Mouse (Mus musculus) kidney, adult 2 months (tissue): ENCODE measurements around the gene Adamts17. TPM values are rescaled to one million over a fixed set of nuclear protein-coding genes. Genes with fewer than 3 reads are reported as not detected.

Experiments used
- DNase-seq: peaks from one replicate; pipeline ENCODE4 v3.0.0; 2021
- H3K27ac ChIP-seq: fragments of 200-500 bp; 2 replicates; pipeline ENCODE4 v1.5.1; 2012; ENCODE audit warnings: low read depth, low read length, control low read depth, inconsistent platforms; ENCODE audit not compliant: insufficient read depth
- H3K27me3 ChIP-seq: fragments of 200-500 bp; replicated peaks from 2 replicates; pipeline ENCODE4 v1.6.1; 2012; ENCODE audit warnings: mild to moderate bottlenecking, moderate library complexity, low read length, inconsistent platforms; ENCODE audit not compliant: control insufficient read depth, insufficient read depth
- H3K36me3 ChIP-seq: fragments of 200-500 bp; 2 replicates; pipeline ENCODE4 v1.6.1; 2012; ENCODE audit warnings: mild to moderate bottlenecking, moderate library complexity, low read length, inconsistent platforms; ENCODE audit not compliant: control insufficient read depth, insufficient read depth
- H3K4me1 ChIP-seq: fragments of 200-500 bp; 2 replicates; pipeline ENCODE4 v1.6.1; 2011; ENCODE audit warnings: low read length; ENCODE audit not compliant: control insufficient read depth, insufficient read depth
- H3K4me3 ChIP-seq: fragments of 200-500 bp; 2 replicates; pipeline ENCODE4 v1.5.1; 2011; ENCODE audit warnings: mild to moderate bottlenecking, low read depth, low read length, control low read depth; ENCODE audit not compliant: insufficient read depth
- CTCF ChIP-seq: fragments of 200-500 bp; conservative IDR thresholded peaks from 2 replicates; pipeline ENCODE4 v1.5.1; 2011; ENCODE audit warnings: low read depth, mild to moderate bottlenecking, control low read depth, low read length, moderate library complexity, mixed read lengths; ENCODE audit not compliant: insufficient read depth, insufficient read length
- POLR2A ChIP-seq: fragments of 200-500 bp; IDR thresholded peaks from one replicate; pipeline ENCODE4 v1.6.1; 2011; ENCODE audit warnings: low read depth, low read length, control low read depth
- WGBS: fragments of 180-500 bp; shearing (Covaris S2); methylation state at CpG from one replicate; pipeline ENCODE4 v1.1.7; 2018; 5-methylcytosine and 5-hydroxymethylcytosine counted together
- polyA plus RNA-seq: library from polyadenylated mRNA; depleted of rRNA; stranded (reverse); fragments of >200 nt; gene quantifications from 2 replicates; pipeline ENCODE4 v1.2.3, GENCODE M21; 2012

Adamts17 gene
- polyA plus RNA-seq, 1 experiment, result 0.17 TPM

- H3K27me3 ChIP-seq, result no peaks in the 10 kb centered on the region
- WGBS, result 81% methylated on average over 2 of the region's 2 CpGs
- no peak for DNase-seq
- no peak for TF ChIP-seq POLR2A
- TF ChIP-seq CTCF, result no peak
- no peak overlapping the region for H3K27ac ChIP-seq
- H3K4me1 ChIP-seq, result no peaks in the 10 kb centered on the region
- no peaks in the 10 kb centered on the region for H3K36me3 ChIP-seq
- H3K4me3 ChIP-seq, result no peak overlapping the region
Measured at GRCm38 (mm10) chr7:66970235-66970634, 130.7 kb downstream of the Adamts17 start.

GRCm38 (mm10) chr7:66970974-66971373 is 131.4 kb downstream of the Adamts17 start:
- no peak for TF ChIP-seq POLR2A
- TF ChIP-seq CTCF, result no peak
- no peak overlapping the region for H3K27ac ChIP-seq
- DNase-seq, result no peak
- no peaks in the 10 kb centered on the region for H3K27me3 ChIP-seq
- H3K36me3 ChIP-seq, result no peaks in the 10 kb centered on the region
- WGBS, result 52% methylated on average over 2 of the region's 2 CpGs
- H3K4me1 ChIP-seq, result no peaks in the 10 kb centered on the region
- H3K4me3 ChIP-seq, result no peak overlapping the region

GRCm38 (mm10) chr7:66974859-66975258 is 135.3 kb downstream of the Adamts17 start:
- TF ChIP-seq CTCF (no peak), POLR2A (no peak)
- H3K27me3 ChIP-seq, result no peaks in the 10 kb centered on the region
- no peak for DNase-seq
- 55% methylated on average over 10 of the region's 10 CpGs for WGBS
- no peak overlapping the region for H3K27ac ChIP-seq
- no peaks in the 10 kb centered on the region for H3K4me1 ChIP-seq
- H3K36me3 ChIP-seq, result no peaks in the 10 kb centered on the region
- H3K4me3 ChIP-seq, result no peak overlapping the region

GRCm38 (mm10) chr7:66976371-66976770 is 136.8 kb downstream of the Adamts17 start:
- TF ChIP-seq POLR2A, result no peak
- TF ChIP-seq CTCF, result no peak
- WGBS, result 93% methylated on average over 9 of the region's 9 CpGs
- no peak for DNase-seq

GRCm38 (mm10) chr7:66981591-66981990 is 142.1 kb downstream of the Adamts17 start:
- Histone ChIP-seq H3K4me3 (no peak overlapping the region), H3K27ac (no peak overlapping the region), H3K27me3 (no peaks in the 10 kb centered on the region; the same call in 1 of the 2 replicates), H3K36me3 (no peaks in the 10 kb centered on the region), H3K4me1 (no peaks in the 10 kb centered on the region)
- WGBS, result 86% methylated on average over 6 of the region's 6 CpGs
- TF ChIP-seq POLR2A, result no peak
- no peak for TF ChIP-seq CTCF
- DNase-seq, result no peak

More at GRCm38 (mm10) chr7:66976371-66976770, 136.8 kb downstream of the Adamts17 start:
- no peak overlapping the region for H3K27ac ChIP-seq
- H3K36me3 ChIP-seq, result no peaks in the 10 kb centered on the region
- no peaks in the 10 kb centered on the region for H3K27me3 ChIP-seq
- no peak overlapping the region for H3K4me3 ChIP-seq
- H3K4me1 ChIP-seq, result no peaks in the 10 kb centered on the region

GRCm38 (mm10) chr7:66982084-66982483 is 142.5 kb downstream of the Adamts17 start:
- no peak for DNase-seq
- Histone ChIP-seq H3K4me1 (no peaks in the 10 kb centered on the region), H3K36me3 (no peaks in the 10 kb centered on the region), H3K27me3 (no peaks in the 10 kb centered on the region; the same call in 1 of the 2 replicates), H3K4me3 (no peak overlapping the region), H3K27ac (no peak overlapping the region)
- TF ChIP-seq POLR2A, result no peak
- no peak for TF ChIP-seq CTCF
- WGBS, result 81% methylated on average over 5 of the region's 5 CpGs

- Histone ChIP-seq H3K4me3 (no peak overlapping the region), H3K36me3 (no peaks in the 10 kb centered on the region), H3K27me3 (no peaks in the 10 kb centered on the region), H3K27ac (no peak overlapping the region), H3K4me1 (no peaks in the 10 kb centered on the region)
- TF ChIP-seq POLR2A, result no peak
- no peak for TF ChIP-seq CTCF
- WGBS, result 94% methylated on average over 4 of the region's 4 CpGs
- DNase-seq, result no peak
Measured at GRCm38 (mm10) chr7:66987671-66988070, 148.1 kb downstream of the Adamts17 start.

GRCm38 (mm10) chr7:66988441-66988840 is 148.9 kb downstream of the Adamts17 start:
- TF ChIP-seq CTCF (no peak), POLR2A (no peak)
- no peaks in the 10 kb centered on the region for H3K4me1 ChIP-seq
- no peak for DNase-seq
- 83% methylated on average over 3 of the region's 3 CpGs for WGBS
- H3K27ac ChIP-seq, result no peak overlapping the region
- H3K36me3 ChIP-seq, result no peaks in the 10 kb centered on the region
- no peak overlapping the region for H3K4me3 ChIP-seq
- H3K27me3 ChIP-seq, result no peaks in the 10 kb centered on the region
